Mouse (Mus musculus) heart, embryonic 10.5 days (tissue): ENCODE results near the gene Dgat2. TPM values are rescaled to one million over a fixed set of nuclear protein-coding genes. Genes with fewer than 3 reads are reported as not detected.

Experiments used
- DNase-seq: peaks from one replicate; pipeline ENCODE4 v3.0.0-alpha.2; 2017; ENCODE audit warnings: low spot score
- H3K27ac ChIP-seq: fragments of 300-500 bp; sonication (generic); 2 replicates; pipeline ENCODE4 v1.5.1; 2016; ENCODE audit warnings: mild to moderate bottlenecking
- H3K27me3 ChIP-seq: fragments of 300-500 bp; sonication (generic); 2 replicates; pipeline ENCODE4 v1.6.1; 2016; ENCODE audit warnings: mild to moderate bottlenecking; ENCODE audit not compliant: poor library complexity, insufficient read depth, severe bottlenecking
- H3K36me3 ChIP-seq: fragments of 300-500 bp; sonication (generic); 2 replicates; pipeline ENCODE4 v1.6.1; 2016; ENCODE audit warnings: mild to moderate bottlenecking, moderate library complexity
- H3K4me1 ChIP-seq: fragments of 300-500 bp; sonication (generic); 2 replicates; pipeline ENCODE4 v1.6.1; 2016; ENCODE audit warnings: mild to moderate bottlenecking
- H3K4me3 ChIP-seq: fragments of 300-500 bp; sonication (generic); 2 replicates; pipeline ENCODE4 v1.5.1; 2016; ENCODE audit warnings: mild to moderate bottlenecking, moderate library complexity
- H3K9me3 ChIP-seq: fragments of 300-500 bp; sonication (generic); 2 replicates; pipeline ENCODE4 v1.6.1; 2016; ENCODE audit warnings: mild to moderate bottlenecking, moderate library complexity
- WGBS: fragments of 180-500 bp; shearing (Covaris S2); methylation state at CpG from one replicate; pipeline ENCODE4 v1.1.7; 2016; 5-methylcytosine and 5-hydroxymethylcytosine counted together
- polyA plus RNA-seq: library from polyadenylated mRNA; unstranded; fragments of >200 nt; fragmentation: Nextera tagmentation; extraction: Ambion mirVana; gene quantifications from 2 replicates; pipeline ENCODE4 v1.2.1, GENCODE M21; 2016

The Dgat2 gene
- 12.5 and 24.3 TPM in 2 replicates for polyA plus RNA-seq

DNA sequence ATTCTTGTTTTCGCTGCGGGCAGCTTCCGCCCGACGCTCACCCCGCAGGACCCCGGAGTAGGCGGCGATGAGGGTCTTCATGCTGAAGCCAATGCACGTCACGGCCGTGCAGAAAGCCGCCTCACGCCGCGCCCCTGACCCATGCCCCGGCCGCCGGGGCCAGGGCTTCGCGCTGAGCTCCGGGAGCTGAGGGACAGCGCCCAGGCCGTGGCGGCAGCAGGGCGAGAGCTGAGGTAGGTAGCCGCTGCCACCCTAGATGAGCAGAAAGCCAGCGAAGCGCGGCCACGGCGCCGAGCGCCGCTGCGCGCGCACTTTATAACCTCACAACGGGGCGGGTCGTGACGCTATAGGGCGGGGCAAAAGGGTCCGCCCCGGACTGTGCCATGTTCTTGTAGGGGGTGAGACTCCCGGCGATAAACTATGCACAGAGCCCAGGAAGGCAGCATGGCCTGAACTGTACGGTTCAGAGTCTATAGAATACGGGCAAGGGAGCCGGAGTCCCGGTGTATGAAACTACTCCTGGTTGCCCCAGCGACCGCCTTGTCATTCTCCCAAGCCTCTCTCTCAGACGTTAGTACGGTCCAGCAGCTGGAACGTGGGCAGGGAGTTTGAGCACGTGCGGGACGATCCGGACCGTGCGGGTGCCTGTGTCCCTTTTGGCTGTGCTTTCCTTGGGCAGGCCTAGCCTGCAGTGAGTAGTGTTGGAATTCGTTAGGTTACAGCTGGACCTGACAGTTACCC, at the start of gene Dgat2:
Gene Dgat2 (minus strand): TSS at position 288 of the 741 bp plus-strand sequence.
- Histone ChIP-seq H3K27me3 (peaks cover 31% of the 10 kb centered on the region), H3K4me1 (peaks cover 19% of the 10 kb centered on the region), H3K36me3 (no peaks in the 10 kb centered on the region), H3K4me3 (peak within 1 kb of the TSS; percentile 73), H3K27ac (peak within 1 kb of the TSS; percentile 98), H3K9me3 (no peaks in the 10 kb centered on the region)
- under 1% methylated on average over 63 of the region's 63 CpGs for WGBS
- peak; percentile 95 for DNase-seq

DNA sequence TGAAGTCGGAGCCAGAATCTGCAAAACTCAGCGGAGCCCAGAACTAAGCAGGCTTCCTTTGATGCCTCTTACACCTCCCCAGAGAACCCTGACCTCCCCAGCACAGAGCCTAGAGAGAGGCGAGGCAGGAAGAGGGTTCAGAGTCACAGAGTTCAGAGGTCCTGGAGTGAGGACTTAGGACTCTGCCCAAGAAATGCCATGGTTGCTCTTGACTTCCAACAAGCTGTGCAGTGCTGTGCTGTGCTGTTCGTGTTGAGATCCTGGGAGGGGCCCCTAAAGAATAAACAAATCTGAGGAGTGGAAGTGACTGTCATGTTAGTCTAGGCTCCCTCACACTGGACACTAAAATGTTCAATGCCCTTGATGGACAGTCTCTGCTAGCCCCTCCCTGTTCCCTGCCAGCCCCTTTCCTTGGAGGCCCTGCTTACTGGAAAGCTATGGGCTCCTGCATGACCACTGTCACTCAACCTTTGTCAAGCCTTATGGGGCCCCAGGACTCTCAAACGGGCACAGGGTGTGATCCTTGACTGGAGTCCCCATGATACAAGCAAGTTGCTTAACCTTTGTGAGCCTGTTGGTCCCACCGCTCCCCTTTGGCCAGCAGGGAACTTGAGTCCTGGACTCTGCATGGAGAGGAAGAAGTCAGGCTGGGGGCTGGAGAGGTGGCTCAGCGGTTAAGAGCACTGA, 47.7 kb upstream of the Dgat2 start:
- DNase-seq, result no peak
- 0 out of 2 replicates have a peak overlapping the region, but pooled peaks have one; percentile 22 for H3K27ac ChIP-seq
- H3K9me3 ChIP-seq, result no peaks in the 10 kb centered on the region
- peaks cover 18% of the 10 kb centered on the region for H3K4me1 ChIP-seq
- 72% methylated on average over 7 of the region's 7 CpGs for WGBS
- no peak overlapping the region for H3K4me3 ChIP-seq
- H3K27me3 ChIP-seq, result no peaks in the 10 kb centered on the region
- H3K36me3 ChIP-seq, result peaks cover 2% of the 10 kb centered on the region

DNA sequence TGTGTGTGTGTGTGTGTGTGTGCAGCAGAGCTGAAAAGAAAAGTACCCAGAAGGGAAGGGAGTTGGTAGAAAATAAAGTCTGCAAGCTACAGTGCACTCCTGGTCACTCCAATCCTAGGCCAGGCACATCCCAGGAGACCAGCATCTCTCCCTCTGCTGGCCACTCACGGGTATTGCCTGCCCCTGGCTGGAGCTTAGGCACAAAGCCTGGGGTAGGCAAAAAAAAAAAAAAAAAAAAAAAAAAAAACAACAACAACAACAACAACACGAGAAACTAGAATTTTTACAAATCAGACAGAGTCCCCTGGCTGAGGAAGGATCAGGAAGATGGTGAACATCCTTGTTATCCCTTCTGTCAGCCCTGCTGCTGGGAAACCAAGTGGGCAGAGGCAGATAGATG, 46.9 kb upstream of the Dgat2 start:
- Histone ChIP-seq H3K36me3 (peaks cover 2% of the 10 kb centered on the region), H3K27ac (0 out of 2 replicates have a peak overlapping the region, but pooled peaks have one; percentile 22), H3K9me3 (no peaks in the 10 kb centered on the region), H3K4me3 (no peak overlapping the region), H3K4me1 (peaks cover 24% of the 10 kb centered on the region), H3K27me3 (no peaks in the 10 kb centered on the region)
- peak; percentile 83 for DNase-seq
- 14% methylated on average over 2 of the region's 2 CpGs for WGBS

DNA sequence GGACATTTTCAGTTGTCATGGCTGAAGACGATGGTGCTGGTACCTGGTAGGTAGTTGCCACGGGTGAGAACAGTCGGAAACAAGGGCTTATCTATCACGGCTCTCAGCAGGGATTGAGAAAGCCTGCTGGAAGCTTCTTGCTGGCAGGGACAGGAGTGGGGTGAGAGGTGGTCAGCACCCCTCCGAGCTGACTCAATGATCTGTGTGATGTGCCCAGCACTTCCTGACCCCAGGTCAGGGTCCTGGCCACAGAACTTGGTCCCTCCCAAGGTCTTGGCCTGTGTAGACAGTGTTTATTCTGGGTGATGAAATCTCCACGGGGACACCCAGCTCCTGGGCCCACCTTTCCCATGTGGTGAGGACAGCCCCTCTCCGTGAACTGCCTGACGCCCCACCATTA, 46.3 kb upstream of the Dgat2 start:
- 64% methylated on average over 8 of the region's 8 CpGs for WGBS
- Histone ChIP-seq H3K36me3 (peaks cover 2% of the 10 kb centered on the region), H3K27ac (no peak overlapping the region)

DNA sequence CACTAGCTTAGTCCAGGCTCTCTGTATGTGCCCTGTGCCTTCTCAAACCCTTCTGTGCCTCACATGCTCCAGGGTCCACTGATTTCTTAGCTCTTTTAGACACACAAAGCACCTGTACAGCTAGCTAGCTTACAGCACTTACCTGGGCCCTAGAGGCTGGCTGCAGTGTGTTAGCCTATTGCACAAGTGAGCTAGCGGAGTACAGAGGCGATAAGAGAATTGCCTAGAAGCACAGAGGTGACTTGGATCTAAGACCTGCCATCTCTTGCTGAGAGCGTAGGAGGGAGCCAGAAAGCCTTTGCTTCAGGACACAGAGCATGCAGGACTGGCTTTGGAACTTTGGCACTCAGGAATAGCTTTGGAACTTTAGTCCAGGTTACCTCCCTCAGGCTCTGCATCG, 44.7 kb upstream of the Dgat2 start:
- DNase-seq, result no peak
- Histone ChIP-seq H3K4me3 (no peak overlapping the region), H3K4me1 (peaks cover 25% of the 10 kb centered on the region), H3K36me3 (peaks cover 6% of the 10 kb centered on the region), H3K27ac (no peak overlapping the region), H3K9me3 (no peaks in the 10 kb centered on the region), H3K27me3 (0 out of 2 replicates have a peak, but pooled peaks cover 4% of the 10 kb centered on the region)
- 91% methylated on average over 4 of the region's 4 CpGs for WGBS

More for the DNA sequence above, 46.3 kb upstream of the Dgat2 start:
- Histone ChIP-seq H3K4me3 (no peak overlapping the region), H3K4me1 (peaks cover 25% of the 10 kb centered on the region), H3K27me3 (no peaks in the 10 kb centered on the region), H3K9me3 (no peaks in the 10 kb centered on the region)
- DNase-seq, result no peak

DNA sequence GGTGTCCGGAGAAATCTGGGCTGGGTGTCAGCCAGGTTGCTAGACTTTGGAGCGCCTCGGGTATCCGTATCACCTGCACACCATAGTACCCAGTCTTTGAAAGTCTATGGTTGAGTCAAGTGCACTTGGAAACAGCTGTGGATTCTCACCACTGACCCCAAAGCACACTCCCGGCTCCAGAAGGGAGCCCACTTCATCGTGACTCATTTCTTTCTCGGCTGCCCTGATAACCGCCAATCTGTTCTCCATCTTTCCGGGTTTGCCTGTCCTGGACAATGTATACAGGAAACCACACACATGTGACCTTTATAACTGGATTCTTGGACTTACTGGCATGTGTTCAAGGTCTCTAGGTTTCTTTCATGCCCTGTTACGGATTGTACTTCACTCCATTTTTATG, 44.1 kb upstream of the Dgat2 start:
- no peak for DNase-seq
- no peak overlapping the region for H3K4me3 ChIP-seq
- peaks cover 25% of the 10 kb centered on the region for H3K4me1 ChIP-seq
- H3K27ac ChIP-seq, result no peak overlapping the region
- no peaks in the 10 kb centered on the region for H3K9me3 ChIP-seq
- 0 out of 2 replicates have a peak, but pooled peaks cover 4% of the 10 kb centered on the region for H3K27me3 ChIP-seq
- WGBS, result 83% methylated on average over 10 of the region's 10 CpGs
- peaks cover 6% of the 10 kb centered on the region for H3K36me3 ChIP-seq

DNA sequence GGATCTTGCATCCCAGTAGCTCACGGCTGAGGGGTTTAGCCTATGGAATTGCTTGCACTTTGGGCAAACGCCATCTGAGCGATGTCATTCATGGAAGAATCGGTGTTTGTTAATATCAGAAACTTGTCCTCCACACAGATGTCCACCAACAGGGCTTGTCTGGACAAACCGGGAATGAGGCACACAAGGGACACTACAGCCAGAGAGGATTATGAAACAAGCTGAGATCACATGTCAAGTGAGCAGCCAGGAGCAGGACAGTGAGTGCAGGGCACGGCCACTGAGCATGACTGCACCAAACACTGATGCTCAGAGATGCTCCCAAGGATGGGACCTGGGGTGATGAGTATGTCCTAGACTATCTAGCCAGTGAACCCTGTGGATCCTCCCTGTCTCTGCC, 42.9 kb upstream of the Dgat2 start:
- no peak for DNase-seq
- WGBS, result 78% methylated on average over 6 of the region's 6 CpGs
- Histone ChIP-seq H3K4me1 (peaks cover 25% of the 10 kb centered on the region), H3K9me3 (no peaks in the 10 kb centered on the region), H3K27me3 (0 out of 2 replicates have a peak, but pooled peaks cover 4% of the 10 kb centered on the region), H3K36me3 (peaks cover 4% of the 10 kb centered on the region; the same call in 1 of the 2 replicates), H3K4me3 (no peak overlapping the region), H3K27ac (no peak overlapping the region)

DNA sequence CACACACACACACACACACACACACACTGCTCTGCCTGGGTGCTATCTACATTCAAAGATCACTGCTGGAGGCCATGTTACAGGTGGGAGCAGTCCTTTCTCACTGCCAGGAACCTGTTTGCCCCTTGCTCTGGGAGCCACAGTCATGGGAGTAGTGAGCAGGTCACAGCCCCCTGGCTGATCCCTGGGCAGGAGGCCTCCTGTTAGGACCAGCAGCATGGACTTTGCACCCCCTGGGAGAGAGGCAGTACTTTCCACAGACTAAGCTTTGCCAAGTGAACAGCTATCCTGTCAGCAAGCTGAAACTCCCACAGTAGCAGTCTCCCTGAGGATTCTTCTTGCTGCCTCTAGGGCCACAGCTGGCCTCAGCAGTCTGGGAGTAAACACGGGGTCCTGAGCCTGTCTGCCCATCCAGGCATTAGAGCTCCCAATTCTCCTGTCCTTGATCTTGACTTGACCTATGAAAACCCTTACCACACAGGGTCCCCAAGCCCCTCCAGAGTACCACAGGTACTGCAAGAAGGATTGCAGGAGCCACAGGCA, 42.2 kb upstream of the Dgat2 start:
- Histone ChIP-seq H3K9me3 (no peaks in the 10 kb centered on the region), H3K36me3 (0 out of 2 replicates have a peak, but pooled peaks cover 4% of the 10 kb centered on the region), H3K27ac (0 out of 2 replicates have a peak overlapping the region, but pooled peaks have one; percentile 8), H3K4me1 (peaks cover 23% of the 10 kb centered on the region), H3K27me3 (peaks cover 4% of the 10 kb centered on the region; the same call in 1 of the 2 replicates), H3K4me3 (no peak overlapping the region)
- no peak for DNase-seq
- WGBS, result 57% methylated on average over 1 of the region's 1 CpGs

DNA sequence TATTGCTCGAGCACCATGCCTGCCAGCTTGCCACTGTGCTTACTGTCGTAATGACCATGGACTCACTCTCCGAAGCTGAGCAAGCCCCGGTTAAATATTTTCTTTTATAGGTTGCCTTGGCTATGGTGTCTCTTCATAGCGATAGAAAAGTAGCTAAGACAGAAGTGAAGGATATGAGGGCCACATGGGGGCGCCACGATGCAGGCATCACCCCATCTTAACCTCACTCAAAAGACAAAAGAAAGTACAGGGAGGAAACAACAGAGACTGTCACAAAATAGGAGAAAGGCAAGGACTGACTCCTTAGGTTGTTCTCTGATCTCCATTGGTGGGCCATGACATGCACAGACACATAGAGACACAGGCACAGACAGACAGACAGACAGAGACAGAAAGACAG, 41.7 kb upstream of the Dgat2 start:
- H3K4me3 ChIP-seq, result no peak overlapping the region
- WGBS, result 71% methylated on average over 7 of the region's 7 CpGs
- DNase-seq, result no peak
- H3K27me3 ChIP-seq, result peaks cover 4% of the 10 kb centered on the region; the same call in 1 of the 2 replicates
- no peaks in the 10 kb centered on the region for H3K9me3 ChIP-seq
- peaks cover 23% of the 10 kb centered on the region for H3K4me1 ChIP-seq
- 0 out of 2 replicates have a peak, but pooled peaks cover 4% of the 10 kb centered on the region for H3K36me3 ChIP-seq
- no peak overlapping the region for H3K27ac ChIP-seq

DNA sequence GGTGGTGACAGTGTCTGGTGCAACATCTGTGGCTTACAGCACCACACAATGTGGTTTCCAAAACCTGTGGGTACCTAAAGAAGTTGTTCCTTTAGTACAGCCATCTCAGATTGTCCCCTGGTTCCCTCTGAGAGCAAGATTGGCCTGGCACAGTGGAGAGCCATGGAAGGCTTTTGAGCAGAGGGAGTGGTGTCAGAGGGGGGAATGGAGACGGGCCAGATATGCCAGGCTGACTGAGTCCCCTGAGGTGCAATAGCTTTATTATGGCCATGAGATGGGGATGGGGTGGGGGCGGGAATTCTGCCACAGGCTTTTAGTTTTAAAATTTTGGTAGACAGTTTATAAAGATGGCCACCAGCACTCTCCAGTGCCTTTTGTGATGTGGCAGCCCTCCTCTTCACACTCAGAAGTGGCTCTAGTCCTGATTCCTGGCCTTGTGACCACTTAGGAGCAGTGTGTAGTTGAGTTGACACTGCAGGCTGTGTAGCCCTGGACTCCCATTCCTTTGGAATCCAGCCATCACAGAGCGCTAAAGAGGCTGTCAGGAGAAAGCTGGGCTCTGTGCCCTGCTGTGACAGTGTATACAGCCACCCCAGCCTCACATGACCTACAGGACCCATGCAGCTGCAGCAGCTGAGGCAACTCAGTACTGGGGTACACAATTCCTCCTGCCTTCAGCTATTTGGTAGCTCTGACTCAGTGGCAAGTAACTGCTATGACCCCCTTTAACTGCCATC, 35.0 kb upstream of the Dgat2 start:
- Histone ChIP-seq H3K27me3 (no peaks in the 10 kb centered on the region; the same call in 1 of the 2 replicates), H3K36me3 (no peaks in the 10 kb centered on the region), H3K27ac (peak overlapping the region; percentile 30; the same call in 1 of the 2 replicates), H3K9me3 (no peaks in the 10 kb centered on the region), H3K4me3 (no peak overlapping the region), H3K4me1 (peaks cover 40% of the 10 kb centered on the region)
- DNase-seq, result no peak
- WGBS, result 71% methylated on average over 3 of the region's 3 CpGs

DNA sequence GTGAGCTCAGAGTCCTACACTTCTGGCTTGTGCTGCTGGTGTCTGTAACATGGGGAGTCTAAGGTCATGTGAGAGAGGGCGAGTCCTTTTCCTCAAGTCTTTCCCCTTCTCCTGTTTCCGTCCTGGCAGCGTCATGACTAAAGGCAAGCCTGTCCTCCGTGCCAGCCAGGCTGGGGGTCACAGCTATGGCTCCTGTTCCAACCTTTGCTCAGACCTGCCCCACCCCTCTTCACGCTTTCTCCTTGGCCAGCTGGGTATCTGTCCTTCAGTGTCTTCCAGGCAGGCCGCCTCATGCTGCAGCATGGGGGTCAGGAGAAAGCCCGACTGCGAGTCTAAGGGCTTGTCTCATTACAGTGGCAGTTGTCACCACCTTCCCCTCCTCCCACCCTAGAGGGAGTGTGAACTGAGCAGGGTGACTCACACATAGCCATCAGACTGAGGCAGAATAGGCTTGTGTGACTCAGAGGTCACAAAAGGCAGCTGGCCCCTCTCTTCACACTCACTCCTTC, 32.9 kb upstream of the Dgat2 start:
- Histone ChIP-seq H3K27me3 (no peaks in the 10 kb centered on the region; the same call in 1 of the 2 replicates), H3K9me3 (no peaks in the 10 kb centered on the region), H3K36me3 (no peaks in the 10 kb centered on the region), H3K4me3 (no peak overlapping the region), H3K27ac (peak overlapping the region; percentile 62), H3K4me1 (peaks cover 40% of the 10 kb centered on the region)
- 23% methylated on average over 8 of the region's 8 CpGs for WGBS
- DNase-seq, result peak; percentile 87

DNA sequence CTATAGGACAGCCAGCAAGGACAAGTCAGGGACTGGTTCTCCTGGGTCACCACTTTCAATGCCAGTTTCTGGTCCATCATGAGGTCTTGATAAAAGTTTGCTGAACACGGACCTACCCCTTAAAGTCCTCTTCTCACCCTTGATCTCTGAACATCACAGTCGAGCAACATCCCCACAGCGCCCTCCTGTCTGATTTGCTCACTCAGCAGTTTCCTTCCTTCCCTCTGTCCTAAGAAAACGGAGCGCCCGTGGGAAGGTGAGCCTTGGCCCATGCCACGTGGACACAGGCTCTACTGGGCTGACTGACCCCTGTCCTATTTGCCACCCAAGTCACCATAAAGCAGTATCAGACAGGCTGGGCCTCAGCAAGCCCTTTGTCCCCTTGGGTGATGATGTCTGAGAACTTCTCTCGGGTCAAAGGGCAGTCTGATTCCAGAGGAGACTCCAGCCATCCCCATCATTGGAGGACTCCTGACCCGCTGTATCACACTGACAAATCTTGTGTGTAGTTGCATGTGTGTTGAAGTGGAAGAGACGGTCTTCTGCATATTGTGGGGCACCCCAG, 32.2 kb upstream of the Dgat2 start:
- no peaks in the 10 kb centered on the region for H3K36me3 ChIP-seq
- no peaks in the 10 kb centered on the region; the same call in 1 of the 2 replicates for H3K27me3 ChIP-seq
- DNase-seq, result no peak
- peaks cover 38% of the 10 kb centered on the region for H3K4me1 ChIP-seq
- H3K9me3 ChIP-seq, result no peaks in the 10 kb centered on the region
- 75% methylated on average over 10 of the region's 10 CpGs for WGBS
- H3K4me3 ChIP-seq, result no peak overlapping the region
- H3K27ac ChIP-seq, result peak overlapping the region; percentile 62
